Mouse (Mus musculus): ENCODE measurements around the gene Mterf4.

Mterf4 gene

GRCm38 (mm10) chr1:93270516-93271240 is 35.0 kb downstream of the Mterf4 start:
- in situ Hi-C loops (cut with MboI; ENCODE audit: low sequenced_read_pairs) = no loop called here

DNA sequence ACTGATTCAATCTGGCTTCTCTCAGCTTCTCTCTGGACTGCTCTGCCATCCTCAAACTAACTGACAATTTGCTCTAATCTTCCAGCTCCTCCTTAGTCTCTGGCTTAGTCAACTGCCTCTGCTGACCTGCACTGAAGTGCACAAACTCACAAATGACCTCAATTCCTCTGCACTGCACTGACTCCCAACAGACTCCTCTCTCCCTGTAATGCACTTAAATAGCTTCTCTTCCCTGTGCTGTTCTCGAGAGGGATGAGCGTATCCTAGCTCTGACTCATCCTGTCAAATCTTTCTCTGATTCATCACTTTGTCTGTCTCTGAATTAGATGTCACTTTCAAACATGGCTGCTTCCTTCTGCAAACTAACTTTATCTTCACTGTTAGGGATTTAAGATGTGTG is 37.5 kb downstream of the Mterf4 start:
- in situ Hi-C loops (cut with MboI; ENCODE audit: low sequenced_read_pairs) = no loop called here

DNA sequence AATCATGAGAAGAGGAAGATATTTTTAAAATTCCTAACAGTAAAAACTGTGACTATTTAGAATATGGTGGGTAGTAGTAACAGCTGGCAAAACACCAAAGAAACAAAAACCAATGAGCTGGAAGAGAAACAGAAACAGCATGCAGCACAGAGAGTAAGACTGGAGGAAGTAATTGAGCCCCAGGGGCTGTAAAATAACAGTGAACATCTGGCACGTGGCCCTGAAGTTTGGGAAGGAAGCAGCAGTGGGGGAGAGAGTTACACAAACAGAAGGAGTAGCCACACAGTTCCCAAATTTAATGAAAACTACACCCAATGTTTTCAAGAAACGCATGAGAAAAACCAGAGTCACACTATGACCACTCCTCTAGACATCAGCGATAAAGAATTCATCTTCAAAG is 38.5 kb downstream of the Mterf4 start:
- in situ Hi-C loops (cut with MboI; ENCODE audit: low sequenced_read_pairs) = no loop called here

GRCm38 (mm10) chr1:93257560-93257959 is 48.2 kb downstream of the Mterf4 start:
- in situ Hi-C loops (cut with MboI; ENCODE audit: low sequenced_read_pairs) = no loop called here

DNA sequence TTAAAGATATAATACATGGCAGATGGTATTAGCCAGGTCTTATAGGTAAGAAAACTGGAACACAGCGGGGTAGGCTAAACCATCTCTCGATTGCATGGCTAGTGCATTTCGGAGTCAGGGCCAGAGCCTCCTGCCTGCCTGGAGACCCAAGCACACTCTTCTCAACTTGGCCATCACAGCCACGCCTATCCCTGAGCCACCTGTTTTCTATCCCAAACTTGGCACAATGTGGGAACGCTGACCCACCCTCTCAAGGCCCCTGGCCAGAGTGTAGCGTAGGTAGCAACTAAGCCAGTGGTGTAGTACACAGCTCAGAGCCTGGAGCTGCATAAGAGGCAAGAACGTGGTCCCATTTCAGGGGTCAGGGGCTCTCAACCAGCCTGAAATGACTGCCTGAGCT is 50.0 kb downstream of the Mterf4 start:
- in situ Hi-C loops (cut with MboI; ENCODE audit: low sequenced_read_pairs) = no loop called here

GRCm38 (mm10) chr1:93252586-93252985 is 53.1 kb downstream of the Mterf4 start:
- in situ Hi-C loops (cut with MboI; ENCODE audit: low sequenced_read_pairs) = no loop called here

All from CH12F3 (cell line).